Mouse (Mus musculus) small intestine, adult 2 months (tissue): ENCODE results near the gene Il17c. TPM values are rescaled to one million over a fixed set of nuclear protein-coding genes. Genes with fewer than 3 reads are reported as not detected.
A peak's percentile ranks its signal among the peaks of the same experiment; 100 is the strongest.

ENCODE experiments used
- H3K27ac ChIP-seq: fragments of 200-500 bp; 2 replicates; pipeline ENCODE4 v1.5.1; 2012; ENCODE audit warnings: low read depth, low read length, control low read depth, inconsistent platforms; ENCODE audit not compliant: insufficient read depth
- H3K27me3 ChIP-seq: fragments of 200-500 bp; 2 replicates; pipeline ENCODE4 v1.6.1; 2012; ENCODE audit warnings: mild to moderate bottlenecking, moderate library complexity, low read length, inconsistent platforms; ENCODE audit not compliant: control insufficient read depth, insufficient read depth
- H3K36me3 ChIP-seq: fragments of 200-500 bp; 2 replicates; pipeline ENCODE4 v1.6.1; 2012; ENCODE audit warnings: mild to moderate bottlenecking, low read length, control low read depth, inconsistent platforms; ENCODE audit not compliant: control insufficient read depth, insufficient read depth
- H3K4me1 ChIP-seq: fragments of 200-500 bp; 2 replicates; pipeline ENCODE4 v1.6.1; 2012; ENCODE audit warnings: low read length, inconsistent platforms, mixed read lengths; ENCODE audit not compliant: control insufficient read depth, insufficient read depth, insufficient read length
- H3K4me3 ChIP-seq: fragments of 200-500 bp; 2 replicates; pipeline ENCODE4 v1.5.1; 2012; ENCODE audit warnings: low read depth, mild to moderate bottlenecking, control low read depth, inconsistent platforms, low read length, moderate library complexity
- CTCF ChIP-seq: fragments of 200-500 bp; IDR thresholded peaks from 2 replicates; pipeline ENCODE4 v1.5.1; 2012; ENCODE audit warnings: low read depth, mild to moderate bottlenecking, control low read depth, inconsistent platforms, low read length, moderate library complexity, mixed read lengths; ENCODE audit not compliant: insufficient replicate concordance, insufficient read length; ENCODE audit errors: extremely low read depth
- POLR2A ChIP-seq: fragments of 200-500 bp; IDR thresholded peaks from 2 replicates; pipeline ENCODE4 v1.6.1; 2012; ENCODE audit warnings: low read depth, mild to moderate bottlenecking, control low read depth, inconsistent platforms, low read length, moderate library complexity
- WGBS: fragments of 180-500 bp; shearing (Covaris S2); methylation state at CpG from one replicate; pipeline ENCODE4 v1.1.7; 2018; 5-methylcytosine and 5-hydroxymethylcytosine counted together
- polyA plus RNA-seq: library from polyadenylated mRNA; depleted of rRNA; stranded (reverse); fragments of >200 nt; gene quantifications from 2 replicates; pipeline ENCODE4 v1.2.3, GENCODE M21; 2012; rRNA removed

Gene Il17c
- 0.30 and 0.81 TPM in 2 replicates for polyA plus RNA-seq

- H3K4me3 ChIP-seq, result no peak within 1 kb of the TSS
- peaks cover 29% of the 10 kb centered on the region for H3K36me3 ChIP-seq
- 21% methylated on average over 14 of the region's 14 CpGs for WGBS
- H3K4me1 ChIP-seq, result peaks cover 3% of the 10 kb centered on the region; the same call in 1 of the 2 replicates
- peak within 1 kb of the TSS; percentile 42 for H3K27ac ChIP-seq
- no peak for TF ChIP-seq POLR2A
- TF ChIP-seq CTCF, result no peak
- H3K27me3 ChIP-seq, result no peaks in the 10 kb centered on the region
Measured at GRCm38 (mm10) chr8:122421376-122422070, at the start of gene Il17c. Gene Il17c (plus strand): TSS chr8:122422020.

GRCm38 (mm10) chr8:122375320-122375719 lies 46.5 kb upstream of the Il17c start:
- WGBS, result 91% methylated on average over 7 of the region's 7 CpGs
- TF ChIP-seq POLR2A (no peak), CTCF (no peak)
- Histone ChIP-seq H3K36me3 (peaks cover 3% of the 10 kb centered on the region; the same call in 1 of the 2 replicates), H3K27ac (no peak overlapping the region), H3K4me1 (peaks cover 6% of the 10 kb centered on the region), H3K27me3 (no peaks in the 10 kb centered on the region), H3K4me3 (no peak overlapping the region)

- no peak overlapping the region for H3K27ac ChIP-seq
- H3K4me3 ChIP-seq, result peak overlapping the region; percentile 58
- no peaks in the 10 kb centered on the region for H3K27me3 ChIP-seq
- WGBS, result 9% methylated on average over 13 of the region's 13 CpGs
- H3K4me1 ChIP-seq, result peaks cover 6% of the 10 kb centered on the region
- peaks cover 5% of the 10 kb centered on the region; the same call in 1 of the 2 replicates for H3K36me3 ChIP-seq
- TF ChIP-seq POLR2A, result no peak
- TF ChIP-seq CTCF, result no peak
Measured at GRCm38 (mm10) chr8:122375751-122376364, 46.0 kb upstream of the Il17c start.

GRCm38 (mm10) chr8:122376365-122377231 lies 45.2 kb upstream of the Il17c start, which contains the start of gene Zc3h18:
Gene Zc3h18 (plus strand): TSS chr8:122376609.
- H3K27ac ChIP-seq, result peak within 1 kb of the TSS; percentile 91

GRCm38 (mm10) chr8:122383039-122383438 lies 38.8 kb upstream of the Il17c start:
- no peak for TF ChIP-seq POLR2A
- no peaks in the 10 kb centered on the region for H3K27me3 ChIP-seq
- H3K36me3 ChIP-seq, result peaks cover 49% of the 10 kb centered on the region
- 38% methylated on average over 4 of the region's 4 CpGs for WGBS
- H3K4me3 ChIP-seq, result no peak overlapping the region
- H3K4me1 ChIP-seq, result peaks cover 2% of the 10 kb centered on the region
- no peak overlapping the region for H3K27ac ChIP-seq

More at GRCm38 (mm10) chr8:122376365-122377231, 45.2 kb upstream of the Il17c start, which contains the start of gene Zc3h18:
- Histone ChIP-seq H3K4me3 (peak within 1 kb of the TSS; percentile 83), H3K36me3 (peaks cover 7% of the 10 kb centered on the region; the same call in 1 of the 2 replicates), H3K4me1 (peaks cover 6% of the 10 kb centered on the region), H3K27me3 (no peaks in the 10 kb centered on the region)
- under 1% methylated on average over 101 of the region's 107 CpGs for WGBS
- 0 out of 2 replicates have a peak, but pooled peaks have one; percentile 13 for TF ChIP-seq CTCF
- TF ChIP-seq POLR2A, result peak; percentile 72

- 85% methylated on average over 3 of the region's 3 CpGs for WGBS
- H3K27me3 ChIP-seq, result no peaks in the 10 kb centered on the region
- TF ChIP-seq POLR2A (no peak), CTCF (no peak)
- H3K4me3 ChIP-seq, result no peak overlapping the region
- H3K27ac ChIP-seq, result no peak overlapping the region
- peaks cover 61% of the 10 kb centered on the region for H3K36me3 ChIP-seq
- H3K4me1 ChIP-seq, result no peaks in the 10 kb centered on the region
Measured at GRCm38 (mm10) chr8:122389357-122389756, 32.5 kb upstream of the Il17c start.
